Mouse (Mus musculus): ENCODE measurements around the gene Cryl1. TPM values are rescaled to one million over a fixed set of nuclear protein-coding genes. Genes with fewer than 3 reads are reported as not detected.

The Cryl1 gene
- total RNA-seq, 2 experiments from 2014 or later, result 7.2 to 7.4 TPM

- intact Hi-C loops (cut with DNase I), result no loop called here
- DNase-seq, result no peak
Measured at GRCm38 (mm10) chr14:57334833-57335232, 63.5 kb downstream of the Cryl1 start.

GRCm38 (mm10) chr14:57332503-57332902 is 65.8 kb downstream of the Cryl1 start:
- no peak for DNase-seq
- intact Hi-C loops (cut with DNase I), result no loop called here

GRCm38 (mm10) chr14:57331097-57331496 is 67.2 kb downstream of the Cryl1 start:
- no peak for DNase-seq
- intact Hi-C loops (cut with DNase I), result no loop called here

GRCm38 (mm10) chr14:57329600-57329999 is 68.7 kb downstream of the Cryl1 start:
- no peak for DNase-seq
- intact Hi-C loops (cut with DNase I), result no loop called here

GRCm38 (mm10) chr14:57326771-57327170 is 71.6 kb downstream of the Cryl1 start:
- intact Hi-C loops (cut with DNase I), result no loop called here
- DNase-seq, result no peak

- no peak for DNase-seq
- intact Hi-C loops (cut with DNase I), result no loop called here
Measured at GRCm38 (mm10) chr14:57318812-57319211, 79.5 kb downstream of the Cryl1 start.

GRCm38 (mm10) chr14:57316662-57317600 is 81.4 kb downstream of the Cryl1 start:
- intact Hi-C loops (cut with DNase I), result no loop called here
- no peak for DNase-seq

GRCm38 (mm10) chr14:57315976-57316375 is 82.4 kb downstream of the Cryl1 start:
- intact Hi-C loops (cut with DNase I), result no loop called here
- no peak for DNase-seq

GRCm38 (mm10) chr14:57315551-57315950 is 82.8 kb downstream of the Cryl1 start:
- intact Hi-C loops (cut with DNase I), result no loop called here
- no peak for DNase-seq

- intact Hi-C loops (cut with DNase I), result no loop called here
- no peak for DNase-seq
Measured at GRCm38 (mm10) chr14:57301600-57302230, 96.6 kb downstream of the Cryl1 start.

GRCm38 (mm10) chr14:57300530-57300929 is 97.8 kb downstream of the Cryl1 start:
- no peak for DNase-seq
- intact Hi-C loops (cut with DNase I), result no loop called here

- DNase-seq, result no peak
- intact Hi-C loops (cut with DNase I), result no loop called here
Measured at GRCm38 (mm10) chr14:57297672-57298071, 100.7 kb downstream of the Cryl1 start.

- intact Hi-C loops (cut with DNase I), result no loop called here
- no peak for DNase-seq
Measured at GRCm38 (mm10) chr14:57291399-57291942, 106.9 kb downstream of the Cryl1 start.

GRCm38 (mm10) chr14:57289105-57289504 is 109.2 kb downstream of the Cryl1 start:
- intact Hi-C loops (cut with DNase I), result no loop called here
- DNase-seq, result no peak

- no peak for DNase-seq
- intact Hi-C loops (cut with DNase I), result no loop called here
Measured at GRCm38 (mm10) chr14:57283816-57284215, 114.5 kb downstream of the Cryl1 start.

- intact Hi-C loops (cut with DNase I), result no loop called here
- DNase-seq, result no peak
Measured at GRCm38 (mm10) chr14:57282591-57282990, 115.7 kb downstream of the Cryl1 start.

GRCm38 (mm10) chr14:57280835-57281234 is 117.5 kb downstream of the Cryl1 start:
- no peak for DNase-seq
- intact Hi-C loops (cut with DNase I), result no loop called here

GRCm38 (mm10) chr14:57276481-57277012 is 121.8 kb downstream of the Cryl1 start:
- intact Hi-C loops (cut with DNase I), result no loop called here
- DNase-seq, result no peak

- DNase-seq, result no peak
- intact Hi-C loops (cut with DNase I), result no loop called here
Measured at GRCm38 (mm10) chr14:57272341-57272740, 126.0 kb downstream of the Cryl1 start.

GRCm38 (mm10) chr14:57271861-57272260 is 126.5 kb downstream of the Cryl1 start:
- intact Hi-C loops (cut with DNase I), result no loop called here
- DNase-seq, result no peak

GRCm38 (mm10) chr14:57268900-57269299 is 129.4 kb downstream of the Cryl1 start:
- no peak for DNase-seq
- intact Hi-C loops (cut with DNase I), result no loop called here
